Mouse (Mus musculus): ENCODE data around the gene Serinc1.

The Serinc1 gene

GRCm38 (mm10) chr10:57484741-57485140 lies 47.6 kb downstream of the Serinc1 start:
- DNase-seq (ENCODE audit: low spot score in 2 of 2) = no peak

- no peak for DNase-seq (ENCODE audit: low spot score in 2 of 2)
Measured at GRCm38 (mm10) chr10:57481717-57482116, 50.6 kb downstream of the Serinc1 start.

- no peak for DNase-seq (ENCODE audit: low spot score in 2 of 2)
Measured at GRCm38 (mm10) chr10:57477121-57477843, 55.0 kb downstream of the Serinc1 start.

Data from right cerebral cortex, postnatal 36 days (tissue).